Mouse (Mus musculus) lung, embryonic 16.5 days (tissue): ENCODE data around the gene Hmgn3. TPM values are rescaled to one million over a fixed set of nuclear protein-coding genes. Genes with fewer than 3 reads are reported as not detected.

Experiments used
- ATAC-seq: fragments of 200-750 bp; cut with Nextera tagmentation; 2 replicates; pipeline ENCODE4 v1.8.0; 2017; ENCODE audit warnings: low read depth, mild to moderate bottlenecking, moderate library complexity
- H3K27ac ChIP-seq: fragments of 300-500 bp; sonication (generic); 2 replicates; pipeline ENCODE4 v1.5.1; 2014; ENCODE audit warnings: mild to moderate bottlenecking, control low read depth, low read length
- H3K27me3 ChIP-seq: fragments of 300-500 bp; sonication (generic); 2 replicates; pipeline ENCODE4 v1.6.1; 2014; ENCODE audit warnings: low read depth, low read length, mixed read lengths; ENCODE audit not compliant: control insufficient read depth, insufficient read depth
- H3K36me3 ChIP-seq: fragments of 300-500 bp; sonication (generic); 2 replicates; pipeline ENCODE4 v1.6.1; 2014; ENCODE audit warnings: low read length; ENCODE audit not compliant: control insufficient read depth, insufficient read depth
- H3K4me1 ChIP-seq: fragments of 300-500 bp; sonication (generic); replicated peaks from 2 replicates; pipeline ENCODE4 v1.6.1; 2014; ENCODE audit warnings: low read length, mixed read lengths; ENCODE audit not compliant: control insufficient read depth, insufficient read depth
- H3K4me2 ChIP-seq: fragments of 300-500 bp; sonication (generic); 2 replicates; pipeline ENCODE4 v1.6.1; 2014; ENCODE audit warnings: low read depth, low read length, control low read depth
- H3K4me3 ChIP-seq: fragments of 300-500 bp; sonication (generic); 2 replicates; pipeline ENCODE4 v1.5.1; 2014; ENCODE audit warnings: mild to moderate bottlenecking, low read length, control low read depth
- H3K9ac ChIP-seq: fragments of 300-500 bp; sonication (generic); 2 replicates; pipeline ENCODE4 v1.6.1; 2014; ENCODE audit warnings: low read length, control low read depth
- H3K9me3 ChIP-seq: fragments of 300-500 bp; sonication (generic); 2 replicates; pipeline ENCODE4 v1.6.1; 2016; ENCODE audit warnings: low read length; ENCODE audit not compliant: control insufficient read depth
- WGBS: fragments of 180-500 bp; shearing (Covaris S2); extraction: QIAGEN DNeasy Blood & Tissue Kit; methylation state at CpG from one replicate; pipeline ENCODE4 v1.1.7; 2014; 5-methylcytosine and 5-hydroxymethylcytosine counted together
- polyA plus RNA-seq: library from polyadenylated mRNA; unstranded; fragments of >200 nt; fragmentation: Nextera tagmentation; extraction: Ambion mirVana; gene quantifications from 2 replicates; pipeline ENCODE4 v1.2.1, GENCODE M21; 2015

Hmgn3 gene
- polyA plus RNA-seq, 1 experiment from 2014 or later, result 92.0 TPM

DNA sequence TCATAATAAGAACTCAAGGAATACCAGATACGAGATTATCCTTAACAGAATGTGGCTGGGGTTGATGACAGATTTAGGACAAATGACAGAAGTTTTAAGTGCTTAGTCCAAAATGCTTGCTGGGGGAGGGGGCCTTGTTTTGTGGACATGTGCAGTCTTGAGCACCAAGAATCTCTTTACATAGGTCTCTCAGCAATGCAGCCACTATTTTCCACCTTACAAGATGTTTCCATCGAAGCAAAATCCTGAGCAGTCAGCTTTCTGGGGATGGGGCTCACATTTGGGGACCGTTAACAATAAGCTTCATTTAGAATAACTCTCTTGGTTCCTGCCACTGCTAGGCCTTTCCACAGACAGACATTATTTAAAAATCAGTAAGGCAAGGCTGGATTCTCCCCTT, 37.7 kb downstream of the Hmgn3 start:
- Histone ChIP-seq H3K9me3 (no peaks in the 10 kb centered on the region), H3K4me3 (no peak overlapping the region), H3K27me3 (no peaks in the 10 kb centered on the region), H3K4me2 (no peak overlapping the region), H3K9ac (no peak overlapping the region), H3K36me3 (no peaks in the 10 kb centered on the region), H3K4me1 (no peaks in the 10 kb centered on the region), H3K27ac (no peak overlapping the region)
- 77% methylated on average over 3 of the region's 3 CpGs for WGBS
- no peak for ATAC-seq

- Histone ChIP-seq H3K27me3 (no peaks in the 10 kb centered on the region), H3K4me1 (no peaks in the 10 kb centered on the region), H3K9me3 (no peaks in the 10 kb centered on the region), H3K36me3 (no peaks in the 10 kb centered on the region), H3K9ac (no peak overlapping the region), H3K27ac (no peak overlapping the region), H3K4me3 (no peak overlapping the region), H3K4me2 (no peak overlapping the region)
- no peak for ATAC-seq
- 77% methylated on average over 3 of the region's 3 CpGs for WGBS
Observed at GRCm38 (mm10) chr9:83103785-83104184, 42.7 kb downstream of the Hmgn3 start.

GRCm38 (mm10) chr9:83101691-83102090, 44.8 kb downstream of the Hmgn3 start:
- H3K9me3 ChIP-seq, result no peaks in the 10 kb centered on the region
- no peak overlapping the region for H3K4me2 ChIP-seq
- H3K4me1 ChIP-seq, result no peaks in the 10 kb centered on the region
- no peak for ATAC-seq
- no peak overlapping the region for H3K4me3 ChIP-seq
- H3K9ac ChIP-seq, result no peak overlapping the region
- WGBS, result 85% methylated on average over 3 of the region's 3 CpGs
- no peaks in the 10 kb centered on the region for H3K27me3 ChIP-seq
- H3K27ac ChIP-seq, result no peak overlapping the region
- no peaks in the 10 kb centered on the region for H3K36me3 ChIP-seq

GRCm38 (mm10) chr9:83100786-83101185, 45.7 kb downstream of the Hmgn3 start:
- WGBS, result 79% methylated on average over 3 of the region's 3 CpGs
- no peaks in the 10 kb centered on the region for H3K4me1 ChIP-seq
- H3K4me3 ChIP-seq, result no peak overlapping the region
- no peak overlapping the region for H3K4me2 ChIP-seq
- H3K27ac ChIP-seq, result no peak overlapping the region
- no peak overlapping the region for H3K9ac ChIP-seq
- H3K27me3 ChIP-seq, result no peaks in the 10 kb centered on the region
- H3K9me3 ChIP-seq, result no peaks in the 10 kb centered on the region
- ATAC-seq, result no peak
- H3K36me3 ChIP-seq, result no peaks in the 10 kb centered on the region

DNA sequence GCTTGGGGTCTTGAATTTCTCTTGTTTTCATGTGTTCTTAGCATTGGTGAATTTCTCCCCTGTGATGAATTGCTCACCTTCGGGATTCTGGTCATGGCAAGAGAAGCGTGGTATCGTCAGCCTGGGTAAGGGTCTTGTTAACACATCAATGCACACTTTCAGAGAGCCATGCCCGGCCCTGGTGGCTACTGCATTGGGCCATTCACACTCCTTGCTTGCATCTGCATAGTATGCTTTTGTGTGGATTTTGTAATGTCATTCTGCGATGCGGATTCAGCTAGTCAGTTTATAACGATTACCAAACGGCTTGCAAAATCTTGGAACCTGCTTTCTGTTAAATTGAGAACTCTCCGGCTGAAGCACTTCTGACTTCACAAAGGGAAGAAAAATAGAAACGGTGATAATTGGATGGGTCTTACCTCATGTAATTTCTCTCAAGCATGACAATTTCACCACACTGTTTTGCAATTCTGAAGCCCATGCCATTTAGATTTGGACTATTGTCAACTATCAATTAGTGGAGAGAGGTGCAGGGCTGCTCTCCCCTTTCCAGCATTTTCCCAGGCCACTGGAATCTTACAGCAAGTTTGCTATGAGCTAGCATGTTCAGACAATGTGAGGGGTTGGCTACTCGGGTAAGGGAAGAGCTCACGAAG, 47.7 kb downstream of the Hmgn3 start:
- Histone ChIP-seq H3K4me3 (no peak overlapping the region), H3K36me3 (no peaks in the 10 kb centered on the region), H3K9ac (no peak overlapping the region), H3K4me1 (no peaks in the 10 kb centered on the region), H3K4me2 (no peak overlapping the region), H3K27ac (no peak overlapping the region), H3K27me3 (no peaks in the 10 kb centered on the region), H3K9me3 (no peaks in the 10 kb centered on the region)
- ATAC-seq, result no peak
- 86% methylated on average over 12 of the region's 12 CpGs for WGBS

GRCm38 (mm10) chr9:83097816-83098215, 48.7 kb downstream of the Hmgn3 start:
- Histone ChIP-seq H3K27ac (no peak overlapping the region), H3K4me1 (no peaks in the 10 kb centered on the region)

GRCm38 (mm10) chr9:83094649-83095336, 51.7 kb downstream of the Hmgn3 start:
- H3K27ac ChIP-seq, result no peak overlapping the region
- H3K9ac ChIP-seq, result no peak overlapping the region
- no peaks in the 10 kb centered on the region for H3K9me3 ChIP-seq
- 67% methylated on average over 3 of the region's 3 CpGs for WGBS
- no peak for ATAC-seq
- no peak overlapping the region for H3K4me3 ChIP-seq
- H3K4me1 ChIP-seq, result no peaks in the 10 kb centered on the region
- H3K36me3 ChIP-seq, result no peaks in the 10 kb centered on the region
- H3K27me3 ChIP-seq, result no peaks in the 10 kb centered on the region
- H3K4me2 ChIP-seq, result no peak overlapping the region

More at GRCm38 (mm10) chr9:83097816-83098215, 48.7 kb downstream of the Hmgn3 start:
- WGBS, result 74% methylated on average over 8 of the region's 8 CpGs
- no peak for ATAC-seq
- no peaks in the 10 kb centered on the region for H3K36me3 ChIP-seq
- H3K4me3 ChIP-seq, result no peak overlapping the region
- H3K27me3 ChIP-seq, result no peaks in the 10 kb centered on the region
- H3K9ac ChIP-seq, result no peak overlapping the region
- no peaks in the 10 kb centered on the region for H3K9me3 ChIP-seq
- H3K4me2 ChIP-seq, result no peak overlapping the region

DNA sequence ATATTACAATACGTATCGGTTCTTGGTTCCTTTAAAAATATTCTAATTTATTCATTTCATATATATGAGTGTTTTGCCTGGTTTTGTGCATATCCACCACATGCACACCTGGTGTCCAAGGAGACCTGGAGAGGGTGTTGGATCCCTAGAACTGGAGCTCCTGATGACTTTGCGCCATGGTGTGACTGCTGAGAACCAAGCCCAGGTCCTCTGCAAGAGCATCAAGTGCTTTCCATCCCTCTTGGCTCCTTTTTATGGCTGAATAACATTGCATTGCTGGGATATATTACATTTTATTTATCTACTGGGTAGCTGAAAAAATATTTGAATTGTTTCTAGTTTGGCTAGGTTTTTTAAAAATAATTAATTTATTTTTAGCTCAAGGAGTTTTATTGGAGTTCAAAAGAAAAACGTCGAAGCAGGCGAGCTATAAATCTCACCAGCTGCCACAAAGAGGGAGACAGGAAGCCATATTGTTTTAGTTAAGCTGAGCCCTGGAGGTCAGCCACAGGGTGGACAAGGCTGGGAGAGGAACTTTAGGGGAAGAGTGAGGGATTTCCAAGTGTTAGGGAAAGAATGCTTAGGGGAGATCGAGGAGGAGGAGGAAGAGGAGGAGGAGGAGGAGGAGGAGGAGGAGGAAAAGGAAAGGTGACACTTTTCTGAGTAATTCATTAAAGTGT, 62.6 kb downstream of the Hmgn3 start:
- no peaks in the 10 kb centered on the region for H3K9me3 ChIP-seq
- ATAC-seq, result no peak
- no peak overlapping the region for H3K4me2 ChIP-seq
- no peaks in the 10 kb centered on the region for H3K4me1 ChIP-seq
- no peak overlapping the region for H3K4me3 ChIP-seq
- H3K9ac ChIP-seq, result no peak overlapping the region
- 58% methylated on average over 7 of the region's 7 CpGs for WGBS
- no peaks in the 10 kb centered on the region for H3K36me3 ChIP-seq
- H3K27ac ChIP-seq, result no peak overlapping the region
- no peaks in the 10 kb centered on the region for H3K27me3 ChIP-seq

GRCm38 (mm10) chr9:83083091-83083490, 63.4 kb downstream of the Hmgn3 start:
- no peak overlapping the region for H3K4me2 ChIP-seq
- 55% methylated on average over 5 of the region's 5 CpGs for WGBS
- no peak overlapping the region for H3K27ac ChIP-seq
- H3K4me1 ChIP-seq, result no peaks in the 10 kb centered on the region
- no peak overlapping the region for H3K9ac ChIP-seq
- no peaks in the 10 kb centered on the region for H3K9me3 ChIP-seq
- H3K4me3 ChIP-seq, result no peak overlapping the region
- no peaks in the 10 kb centered on the region for H3K36me3 ChIP-seq
- no peak for ATAC-seq
- no peaks in the 10 kb centered on the region for H3K27me3 ChIP-seq
